Mouse (Mus musculus) urinary bladder, postnatal 10 days (tissue): ENCODE data around the gene Gm42688.

ENCODE experiments used
- DNase-seq: peaks from one replicate; pipeline ENCODE4 v3.0.0; 2022; ENCODE audit warnings: low spot score

Gm42688 gene

GRCm38 (mm10) chr6:83118369-83118768 is 17.0 kb downstream of the Gm42688 start:
- DNase-seq = no peak

- no peak for DNase-seq
Observed at GRCm38 (mm10) chr6:83118825-83119733, 17.7 kb downstream of the Gm42688 start.

GRCm38 (mm10) chr6:83119734-83120051 is 18.3 kb downstream of the Gm42688 start:
- no peak for DNase-seq

GRCm38 (mm10) chr6:83120930-83121862 is 19.8 kb downstream of the Gm42688 start, which contains the start of gene Wbp1:
Wbp1 (minus strand) TSS chr6:83121559.
- DNase-seq = peak; percentile 74

- no peak for DNase-seq
Observed at GRCm38 (mm10) chr6:83121863-83122710, 20.7 kb downstream of the Gm42688 start.

- DNase-seq = no peak
Observed at GRCm38 (mm10) chr6:83122961-83123360, 21.5 kb downstream of the Gm42688 start.

GRCm38 (mm10) chr6:83124851-83125312 is 23.5 kb downstream of the Gm42688 start:
- peak; percentile 57 for DNase-seq

GRCm38 (mm10) chr6:83125331-83125730 is 23.9 kb downstream of the Gm42688 start, which contains the start of gene Ino80b:
Ino80b (minus strand) TSS chr6:83125431.
- DNase-seq = no peak

- DNase-seq = no peak
Observed at GRCm38 (mm10) chr6:83127419-83127818, 26.0 kb downstream of the Gm42688 start.

GRCm38 (mm10) chr6:83131469-83132034 is 30.1 kb downstream of the Gm42688 start:
- DNase-seq = no peak

- DNase-seq = no peak
Observed at GRCm38 (mm10) chr6:83132176-83132919, 30.9 kb downstream of the Gm42688 start.

GRCm38 (mm10) chr6:83134226-83134625 is 32.8 kb downstream of the Gm42688 start:
- no peak for DNase-seq

- no peak for DNase-seq
Observed at GRCm38 (mm10) chr6:83134951-83135513, 33.6 kb downstream of the Gm42688 start, which contains the start of gene Rtkn. Rtkn (plus strand) TSS chr6:83135463.

- DNase-seq = no peak
Observed at GRCm38 (mm10) chr6:83135571-83136161, 34.2 kb downstream of the Gm42688 start.

GRCm38 (mm10) chr6:83136291-83136880 is 35.0 kb downstream of the Gm42688 start:
- no peak for DNase-seq

GRCm38 (mm10) chr6:83136881-83137575 is 35.6 kb downstream of the Gm42688 start:
- DNase-seq = no peak

GRCm38 (mm10) chr6:83137576-83137950 is 36.1 kb downstream of the Gm42688 start:
- DNase-seq = peak; percentile 51

GRCm38 (mm10) chr6:83138056-83138455 is 36.6 kb downstream of the Gm42688 start:
- no peak for DNase-seq

GRCm38 (mm10) chr6:83140044-83140443 is 38.6 kb downstream of the Gm42688 start:
- DNase-seq = no peak
